Mouse (Mus musculus): ENCODE results near the gene Rnf220. TPM values are rescaled to one million over a fixed set of nuclear protein-coding genes. Genes with fewer than 3 reads are reported as not detected.

Rnf220 gene
- polyA plus RNA-seq, 1 experiment from 2014 or later = 106 TPM

DNA sequence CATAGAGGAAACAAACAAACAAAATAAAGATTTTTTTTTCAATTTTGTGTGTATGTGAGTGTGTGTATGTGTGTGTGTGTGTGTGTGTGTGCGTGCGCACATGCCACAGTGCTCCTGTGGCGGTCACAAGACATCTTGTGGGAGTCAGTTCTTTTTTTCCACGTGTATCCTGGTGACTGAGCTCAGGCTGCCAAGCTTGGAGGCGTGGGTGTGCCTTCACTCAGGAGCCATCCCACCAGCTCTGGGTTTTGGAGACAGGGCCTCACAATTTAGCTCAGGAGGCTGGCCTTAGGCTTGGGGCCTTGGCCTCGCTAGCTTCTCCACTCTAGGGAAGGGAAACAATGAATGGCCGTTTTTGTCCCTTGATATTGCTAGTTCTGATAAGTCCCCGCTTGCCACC is 272.7 kb downstream of the Rnf220 start:
- Histone ChIP-seq H3K9me3 (replicated peaks) (no peaks in the 10 kb centered on the region), H3K27ac (no peak overlapping the region), H3K27me3 (ENCODE audit: low read depth, poor library complexity, severe bottlenecking) (no peaks in the 10 kb centered on the region), H3K36me3 (no peaks in the 10 kb centered on the region), H3K4me1 (0 out of 2 replicates have a peak, but pooled peaks cover 6% of the 10 kb centered on the region), H3K4me3 (no peak overlapping the region)
- no peak for DNase-seq (ENCODE audit: low spot score)
- WGBS = 75% methylated on average over 8 of the region's 8 CpGs

DNA sequence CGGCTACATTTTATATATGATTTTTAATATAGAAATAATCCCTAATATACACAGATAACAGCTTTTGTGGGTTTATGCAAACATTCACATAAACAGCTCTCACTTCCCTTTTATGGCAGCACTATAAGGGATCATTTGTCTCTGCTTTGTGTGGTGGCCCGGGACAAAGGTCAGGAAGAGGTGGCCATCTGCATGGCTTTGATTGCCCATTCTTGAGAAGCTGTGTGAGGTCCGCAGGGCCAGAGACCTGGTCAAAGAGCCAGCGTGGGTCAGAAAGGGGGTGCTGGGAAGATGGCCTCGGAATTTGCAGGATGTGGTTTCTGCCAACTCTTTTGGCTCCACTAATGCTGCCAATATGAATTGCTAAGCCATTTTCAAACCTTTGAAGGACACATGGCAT is 273.9 kb downstream of the Rnf220 start:
- no peaks in the 10 kb centered on the region for H3K27me3 ChIP-seq (ENCODE audit: low read depth, poor library complexity, severe bottlenecking)
- no peak for DNase-seq (ENCODE audit: low spot score)
- no peaks in the 10 kb centered on the region for H3K36me3 ChIP-seq
- WGBS = 30% methylated on average over 5 of the region's 5 CpGs
- H3K4me3 ChIP-seq = no peak overlapping the region
- H3K4me1 ChIP-seq = 0 out of 2 replicates have a peak, but pooled peaks cover 5% of the 10 kb centered on the region
- H3K9me3 ChIP-seq (replicated peaks) = no peaks in the 10 kb centered on the region
- H3K27ac ChIP-seq = no peak overlapping the region

DNA sequence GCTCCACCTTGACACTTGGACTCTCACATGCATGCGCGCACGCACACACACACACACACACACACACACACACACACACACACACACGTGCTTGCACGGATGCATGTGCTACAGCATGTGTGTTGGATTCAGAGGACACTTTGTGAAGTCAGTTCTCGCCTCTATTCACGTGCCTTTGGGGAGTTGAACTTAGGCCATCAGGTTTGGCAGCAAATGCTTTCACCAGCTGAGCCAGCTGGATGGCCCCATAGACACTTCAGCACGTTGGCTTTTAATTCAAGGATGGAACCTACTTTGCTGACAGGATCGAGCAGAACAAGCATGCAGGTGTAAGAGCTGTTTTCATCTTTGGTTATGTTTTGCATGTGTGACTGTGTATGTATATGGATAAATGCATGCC is 275.0 kb downstream of the Rnf220 start:
- Histone ChIP-seq H3K27ac (no peak overlapping the region), H3K27me3 (ENCODE audit: low read depth, poor library complexity, severe bottlenecking) (no peaks in the 10 kb centered on the region), H3K4me3 (no peak overlapping the region), H3K36me3 (no peaks in the 10 kb centered on the region), H3K9me3 (replicated peaks) (no peaks in the 10 kb centered on the region), H3K4me1 (0 out of 2 replicates have a peak, but pooled peaks cover 5% of the 10 kb centered on the region)
- DNase-seq (ENCODE audit: low spot score) = no peak
- 88% methylated on average over 9 of the region's 9 CpGs for WGBS

Other genes starting within 250 kb of the Rnf220 start
- gene Tmem53, start 245.1 kb downstream of the Rnf220 start, polyA plus RNA-seq (2016; fragmentation: Nextera tagmentation; extraction: Ambion mirVana) = 6.2 and 9.2 TPM in 2 replicates
- gene Armh1, start 244.9 kb downstream of the Rnf220 start, polyA plus RNA-seq (2016; fragmentation: Nextera tagmentation; extraction: Ambion mirVana) = 0.09 and 0.25 TPM in 2 replicates
- gene Eri3, start 53.3 kb upstream of the Rnf220 start, polyA plus RNA-seq (2016; fragmentation: Nextera tagmentation; extraction: Ambion mirVana) = 114 and 147 TPM in 2 replicates
- 89.7 and 92.2 TPM in 2 replicates for gene Dmap1, start 185.2 kb upstream of the Rnf220 start, polyA plus RNA-seq (2016; fragmentation: Nextera tagmentation; extraction: Ambion mirVana)
- gene Gm12845, start 227.4 kb upstream of the Rnf220 start, polyA plus RNA-seq (2016; fragmentation: Nextera tagmentation; extraction: Ambion mirVana) = not detected in 2 replicates

All from limb, embryonic 10.5 days (tissue).